Mouse (Mus musculus) neutrophil, adult 5-6 weeks (primary cell): Measurements from ENCODE around the gene Atp6v1c2. TPM values are rescaled to one million over a fixed set of nuclear protein-coding genes. Genes with fewer than 3 reads are reported as not detected.
A peak's percentile ranks its signal among the peaks of the same experiment; 100 is the strongest.

ENCODE experiments used
- ATAC-seq: fragments of 151-379, 151-347 bp; 2 replicates; pipeline ENCODE4 v1.8.0; 2017; ENCODE audit warnings: mild to moderate bottlenecking, moderate TSS enrichment; ENCODE audit not compliant: insufficient number of reproducible peaks, poor library complexity, low FRiP score, severe bottlenecking; ENCODE audit errors: extremely low read depth
- total RNA-seq: library from RNA; stranded (forward); fragments of 200-1000 nt; gene quantifications from 2 replicates; pipeline ENCODE4 v1.2.3, GENCODE M21; 2017

Atp6v1c2 gene
- total RNA-seq, 1 experiment from 2014 or later = not detected

GRCm38 (mm10) chr12:17339114-17339905 lies 10.2 kb upstream of the Atp6v1c2 start:
- ATAC-seq = no peak

GRCm38 (mm10) chr12:17338338-17338737 lies 9.2 kb upstream of the Atp6v1c2 start:
- no peak for ATAC-seq

GRCm38 (mm10) chr12:17333459-17333858 lies 4.3 kb upstream of the Atp6v1c2 start:
- no peak for ATAC-seq

GRCm38 (mm10) chr12:17324549-17325470 lies 4.3 kb downstream of the Atp6v1c2 start:
- no peak for ATAC-seq

GRCm38 (mm10) chr12:17318453-17318852 lies 10.7 kb downstream of the Atp6v1c2 start:
- no peak for ATAC-seq

GRCm38 (mm10) chr12:17317970-17318369 lies 11.2 kb downstream of the Atp6v1c2 start:
- ATAC-seq = no peak

GRCm38 (mm10) chr12:17316096-17316495 lies 13.1 kb downstream of the Atp6v1c2 start:
- ATAC-seq = no peak

GRCm38 (mm10) chr12:17310852-17311839 lies 18.0 kb downstream of the Atp6v1c2 start:
- ATAC-seq = no peak

GRCm38 (mm10) chr12:17308246-17308645 lies 20.9 kb downstream of the Atp6v1c2 start:
- no peak for ATAC-seq

GRCm38 (mm10) chr12:17305445-17305844 lies 23.7 kb downstream of the Atp6v1c2 start:
- no peak for ATAC-seq

- ATAC-seq = no peak
These were observed 29.3 kb downstream of the Atp6v1c2 start for GRCm38 (mm10) chr12:17299902-17300301.

- ATAC-seq = no peak
These were observed 32.3 kb downstream of the Atp6v1c2 start for GRCm38 (mm10) chr12:17296899-17297298.

- no peak for ATAC-seq
These were observed 38.6 kb downstream of the Atp6v1c2 start for GRCm38 (mm10) chr12:17290569-17290968.

GRCm38 (mm10) chr12:17289913-17290312 lies 39.2 kb downstream of the Atp6v1c2 start:
- ATAC-seq = no peak

- ATAC-seq = no peak
These were observed 40.1 kb downstream of the Atp6v1c2 start for GRCm38 (mm10) chr12:17289060-17289459.

GRCm38 (mm10) chr12:17288496-17288895 lies 40.7 kb downstream of the Atp6v1c2 start:
- no peak for ATAC-seq

- no peak for ATAC-seq
These were observed 55.3 kb downstream of the Atp6v1c2 start for GRCm38 (mm10) chr12:17273841-17274240.

GRCm38 (mm10) chr12:17271272-17271671 lies 57.9 kb downstream of the Atp6v1c2 start:
- ATAC-seq = peak; percentile 32

- no peak for ATAC-seq
These were observed 61.8 kb downstream of the Atp6v1c2 start for GRCm38 (mm10) chr12:17267316-17267715.
